Mouse (Mus musculus) bone marrow, adult 2 months (tissue): Measurements from ENCODE around the gene Rnf34.

Experiments used
- CTCF ChIP-seq: fragments of 200-500 bp; IDR thresholded peaks from 2 replicates; pipeline ENCODE4 v1.5.1; 2011; ENCODE audit warnings: low read length, control low read depth; ENCODE audit not compliant: control insufficient read depth, insufficient read depth
- POLR2A ChIP-seq: fragments of 200-500 bp; IDR thresholded peaks from 2 replicates; pipeline ENCODE4 v1.6.1; 2011; ENCODE audit warnings: low read depth, mild to moderate bottlenecking, control low read depth, low read length, borderline replicate concordance; ENCODE audit not compliant: control insufficient read depth

- TF ChIP-seq CTCF = no peak
- TF ChIP-seq POLR2A = no peak
These were observed 33.4 kb downstream of the Rnf34 start for GRCm38 (mm10) chr5:122883237-122883636.
